Mouse (Mus musculus) heart, adult 2 months (tissue): ENCODE results near the gene Cacng3. TPM values are rescaled to one million over a fixed set of nuclear protein-coding genes. Genes with fewer than 3 reads are reported as not detected.

Experiments used
- DNase-seq, 2 experiments: peaks; one replicate each; pipeline ENCODE4 v3.0.0; 2021
- H3K27ac ChIP-seq: fragments of 200-600 bp; 2 replicates; pipeline ENCODE4 v1.8.1; 2022
- H3K27me3 ChIP-seq: fragments of 200-500 bp; 2 replicates; pipeline ENCODE4 v1.6.1; 2012; ENCODE audit warnings: mild to moderate bottlenecking, low read length, inconsistent platforms, mixed read lengths; ENCODE audit not compliant: control insufficient read depth, insufficient read depth
- H3K36me3 ChIP-seq: fragments of 200-500 bp; 2 replicates; pipeline ENCODE4 v1.6.1; 2012; ENCODE audit warnings: low read length, inconsistent platforms; ENCODE audit not compliant: control insufficient read depth, insufficient read depth
- H3K4me1 ChIP-seq: fragments of 200-500 bp; 2 replicates; pipeline ENCODE4 v1.6.1; 2011; ENCODE audit warnings: low read length; ENCODE audit not compliant: control insufficient read depth, insufficient read depth
- H3K4me3 ChIP-seq: fragments of 200-600 bp; 2 replicates; pipeline ENCODE4 v1.8.1; 2022
- H3K79me2 ChIP-seq: fragments of 200-500 bp; replicated peaks from 2 replicates; pipeline ENCODE4 v1.6.1; 2012; ENCODE audit warnings: mild to moderate bottlenecking, inconsistent platforms, low read length, moderate library complexity, mixed read lengths; ENCODE audit not compliant: control insufficient read depth, insufficient read depth
- H3K9ac ChIP-seq: fragments of 200-500 bp; 2 replicates; pipeline ENCODE4 v1.6.1; 2012; ENCODE audit warnings: low read depth, mild to moderate bottlenecking, control low read depth, inconsistent platforms, low read length, mixed read lengths
- CTCF ChIP-seq: fragments of 200-600 bp; IDR thresholded peaks from 2 replicates; pipeline ENCODE4 v1.8.1; 2022; ENCODE audit warnings: antibody characterized with exemption, mild to moderate bottlenecking, moderate library complexity
- EP300 ChIP-seq: fragments of 200-500 bp; IDR thresholded peaks from 2 replicates; pipeline ENCODE4 v1.6.1; 2011; ENCODE audit warnings: low read depth, low read length, control low read depth; ENCODE audit not compliant: insufficient read depth
- POLR2A ChIP-seq: fragments of 200-500 bp; IDR thresholded peaks from 2 replicates; pipeline ENCODE4 v1.6.1; 2011; ENCODE audit warnings: mild to moderate bottlenecking, low read depth, low read length, control low read depth; ENCODE audit not compliant: insufficient read depth
- WGBS: fragments of 180-500 bp; shearing (Covaris S2); methylation state at CpG from one replicate; pipeline ENCODE4 v1.1.7; 2018; 5-methylcytosine and 5-hydroxymethylcytosine counted together
- intact Hi-C: fragments of 180-260 bp; cut with DNase I; formaldehyde crosslinking; loops from one replicate; pipeline ENCODE4 v1.15.1; 2025
- polyA plus RNA-seq: library from polyadenylated mRNA; depleted of rRNA; stranded (reverse); fragments of >200 nt; gene quantifications from 2 replicates; pipeline ENCODE4 v1.2.3, GENCODE M21; 2012
- total RNA-seq, 2 experiments: library from RNA; stranded (reverse); gene quantifications; 2 replicates each; pipeline ENCODE4 v1.2.3; 2021

Cacng3 gene
- total and polyA plus RNA-seq, 3 experiments, result not detected

- H3K79me2 ChIP-seq, result no peaks in the 10 kb centered on the region
- H3K9ac ChIP-seq, result no peak overlapping the region
- H3K4me3 ChIP-seq, result no peak overlapping the region
- peaks cover 1% of the 10 kb centered on the region; the same call in 1 of the 2 replicates for H3K27me3 ChIP-seq
- no peak for TF ChIP-seq CTCF
- no peak for TF ChIP-seq EP300
- TF ChIP-seq POLR2A, result no peak
- H3K27ac ChIP-seq, result no peak overlapping the region
- H3K4me1 ChIP-seq, result no peaks in the 10 kb centered on the region
- WGBS, result 63% methylated on average over 7 of the region's 7 CpGs
- DNase-seq, result no peak
- intact Hi-C loops, result loop anchor here (10.0 kb wide), 2 partner anchors 200 to 250 kb away; no protein-coding TSS in a partner anchor
- H3K36me3 ChIP-seq, result no peaks in the 10 kb centered on the region
Observed at GRCm38 (mm10) chr7:122675207-122675606, 4.9 kb downstream of the Cacng3 start.

- DNase-seq, result no peak
- Histone ChIP-seq H3K4me1 (peaks cover 1% of the 10 kb centered on the region), H3K36me3 (no peaks in the 10 kb centered on the region), H3K27me3 (no peaks in the 10 kb centered on the region), H3K27ac (no peak overlapping the region), H3K9ac (no peak overlapping the region), H3K4me3 (no peak overlapping the region), H3K79me2 (no peaks in the 10 kb centered on the region)
- no peak for TF ChIP-seq POLR2A
- TF ChIP-seq CTCF, result no peak
- no peak for TF ChIP-seq EP300
- intact Hi-C loops, result loop anchor here (10.0 kb wide), 1 partner anchor 193 kb away; no protein-coding TSS in a partner anchor
- WGBS, result 49% methylated on average over 5 of the region's 5 CpGs
Observed at GRCm38 (mm10) chr7:122701751-122702150, 31.5 kb downstream of the Cacng3 start.

GRCm38 (mm10) chr7:122702443-122702842 lies 32.2 kb downstream of the Cacng3 start:
- WGBS, result 55% methylated on average over 4 of the region's 4 CpGs
- no peak for DNase-seq
- peaks cover 1% of the 10 kb centered on the region for H3K4me1 ChIP-seq
- no peaks in the 10 kb centered on the region for H3K36me3 ChIP-seq
- intact Hi-C loops, result loop anchor here (10.0 kb wide), 1 partner anchor 192 kb away; no protein-coding TSS in a partner anchor
- no peaks in the 10 kb centered on the region for H3K27me3 ChIP-seq
- no peak overlapping the region for H3K27ac ChIP-seq
- no peak overlapping the region for H3K4me3 ChIP-seq
- H3K9ac ChIP-seq, result no peak overlapping the region
- TF ChIP-seq CTCF (no peak), EP300 (no peak), POLR2A (no peak)
- H3K79me2 ChIP-seq, result no peaks in the 10 kb centered on the region

GRCm38 (mm10) chr7:122706736-122707135 lies 36.4 kb downstream of the Cacng3 start:
- TF ChIP-seq CTCF (no peak), EP300 (no peak), POLR2A (no peak)
- H3K4me3 ChIP-seq, result no peak overlapping the region
- H3K27me3 ChIP-seq, result no peaks in the 10 kb centered on the region
- no peak overlapping the region for H3K9ac ChIP-seq
- intact Hi-C loops, result loop anchor here (10.0 kb wide), 1 partner anchor 188 kb away; no protein-coding TSS in a partner anchor
- no peaks in the 10 kb centered on the region for H3K79me2 ChIP-seq
- no peaks in the 10 kb centered on the region for H3K36me3 ChIP-seq
- WGBS, result 52% methylated on average over 5 of the region's 5 CpGs
- peaks cover under 1% of the 10 kb centered on the region for H3K4me1 ChIP-seq
- no peak overlapping the region for H3K27ac ChIP-seq
- no peak for DNase-seq

GRCm38 (mm10) chr7:122716299-122716698 lies 46.0 kb downstream of the Cacng3 start:
- H3K4me3 ChIP-seq, result no peak overlapping the region
- no peak overlapping the region for H3K9ac ChIP-seq
- DNase-seq, result peak in 1 of 2 experiments; percentile 6
- peaks cover 5% of the 10 kb centered on the region for H3K4me1 ChIP-seq
- no peaks in the 10 kb centered on the region for H3K36me3 ChIP-seq
- no peaks in the 10 kb centered on the region for H3K79me2 ChIP-seq
- H3K27ac ChIP-seq, result no peak overlapping the region
- intact Hi-C loops, result loop anchor here (10.0 kb wide), 1 partner anchor 109 kb away; no protein-coding TSS in a partner anchor
- TF ChIP-seq POLR2A (peak; percentile 48; the same call in 1 of the 2 replicates), CTCF (no peak), EP300 (no peak)
- no peaks in the 10 kb centered on the region for H3K27me3 ChIP-seq
- WGBS, result 15% methylated on average over 3 of the region's 3 CpGs

- H3K4me3 ChIP-seq, result no peak overlapping the region
- TF ChIP-seq CTCF (no peak), EP300 (no peak), POLR2A (no peak)
- no peaks in the 10 kb centered on the region for H3K27me3 ChIP-seq
- H3K36me3 ChIP-seq, result no peaks in the 10 kb centered on the region
- DNase-seq, result no peak
- WGBS, result 92% methylated on average over 4 of the region's 4 CpGs
- no peak overlapping the region for H3K27ac ChIP-seq
- no peaks in the 10 kb centered on the region for H3K79me2 ChIP-seq
- intact Hi-C loops, result loop anchor here (10.0 kb wide), 1 partner anchor 106 kb away; no protein-coding TSS in a partner anchor
- peaks cover 7% of the 10 kb centered on the region for H3K4me1 ChIP-seq
- H3K9ac ChIP-seq, result no peak overlapping the region
Observed at GRCm38 (mm10) chr7:122718540-122718939, 48.2 kb downstream of the Cacng3 start.
